Mouse (Mus musculus) neural tube, embryonic 12.5 days (tissue): ENCODE measurements around the gene Il4. TPM values are rescaled to one million over a fixed set of nuclear protein-coding genes. Genes with fewer than 3 reads are reported as not detected.

Experiments used
- ATAC-seq: fragments of 200-750 bp; cut with Nextera tagmentation; 2 replicates; pipeline ENCODE4 v1.8.0; 2017; ENCODE audit warnings: low read depth, mild to moderate bottlenecking, moderate TSS enrichment, moderate library complexity; ENCODE audit not compliant: low FRiP score
- H3K27ac ChIP-seq: fragments of 300-500 bp; sonication (generic); 2 replicates; pipeline ENCODE4 v1.5.1; 2016
- H3K27me3 ChIP-seq: fragments of 300-500 bp; sonication (generic); replicated peaks from 2 replicates; pipeline ENCODE4 v1.6.1; 2016; ENCODE audit warnings: mild to moderate bottlenecking
- H3K36me3 ChIP-seq: fragments of 300-500 bp; sonication (generic); 2 replicates; pipeline ENCODE4 v1.6.1; 2016; ENCODE audit warnings: mild to moderate bottlenecking
- H3K4me1 ChIP-seq: fragments of 300-500 bp; sonication (generic); 2 replicates; pipeline ENCODE4 v1.6.1; 2016
- H3K4me2 ChIP-seq: fragments of 300-500 bp; sonication (generic); replicated peaks from 2 replicates; pipeline ENCODE4 v1.6.1; 2016; ENCODE audit warnings: mild to moderate bottlenecking
- H3K4me3 ChIP-seq: fragments of 300-500 bp; sonication (generic); 2 replicates; pipeline ENCODE4 v1.5.1; 2016
- H3K9ac ChIP-seq: fragments of 300-500 bp; sonication (generic); 2 replicates; pipeline ENCODE4 v1.6.1; 2016; ENCODE audit warnings: mild to moderate bottlenecking
- H3K9me3 ChIP-seq: fragments of 300-500 bp; sonication (generic); 2 replicates; pipeline ENCODE4 v1.6.1; 2016; ENCODE audit warnings: mild to moderate bottlenecking
- WGBS: fragments of 180-500 bp; shearing (Covaris S2); methylation state at CpG from one replicate; pipeline ENCODE4 v1.1.7; 2016; 5-methylcytosine and 5-hydroxymethylcytosine counted together
- polyA plus RNA-seq: library from polyadenylated mRNA; unstranded; fragments of >200 nt; fragmentation: Nextera tagmentation; extraction: Ambion mirVana; gene quantifications from 2 replicates; pipeline ENCODE4 v1.2.1, GENCODE M21; 2016

Il4 gene
- polyA plus RNA-seq, 1 experiment from 2014 or later, result 3.4 TPM

GRCm38 (mm10) chr11:53621582-53622439, 3.3 kb upstream of the Il4 start:
- Histone ChIP-seq H3K36me3 (no peaks in the 10 kb centered on the region), H3K27ac (no peak overlapping the region), H3K4me3 (no peak overlapping the region), H3K4me1 (no peaks in the 10 kb centered on the region), H3K27me3 (no peaks in the 10 kb centered on the region), H3K4me2 (no peak overlapping the region), H3K9ac (no peak overlapping the region), H3K9me3 (no peaks in the 10 kb centered on the region)
- no peak for ATAC-seq
- WGBS, result 89% methylated on average over 11 of the region's 11 CpGs

GRCm38 (mm10) chr11:53620094-53620493, 1.6 kb upstream of the Il4 start:
- ATAC-seq, result no peak
- no peaks in the 10 kb centered on the region for H3K36me3 ChIP-seq
- H3K9me3 ChIP-seq, result no peaks in the 10 kb centered on the region
- no peaks in the 10 kb centered on the region for H3K4me1 ChIP-seq
- no peak overlapping the region for H3K4me3 ChIP-seq
- 91% methylated on average over 4 of the region's 4 CpGs for WGBS
- H3K4me2 ChIP-seq, result no peak overlapping the region
- H3K27ac ChIP-seq, result no peak overlapping the region
- no peaks in the 10 kb centered on the region for H3K27me3 ChIP-seq
- H3K9ac ChIP-seq, result no peak overlapping the region

- Histone ChIP-seq H3K4me2 (no peak overlapping the region), H3K4me1 (no peaks in the 10 kb centered on the region), H3K9me3 (no peaks in the 10 kb centered on the region), H3K4me3 (no peak overlapping the region), H3K27ac (no peak overlapping the region), H3K36me3 (no peaks in the 10 kb centered on the region), H3K9ac (no peak overlapping the region), H3K27me3 (no peaks in the 10 kb centered on the region)
- WGBS, result 73% methylated on average over 6 of the region's 6 CpGs
- ATAC-seq, result no peak
Observed at GRCm38 (mm10) chr11:53619428-53619827, 959 bp upstream of the Il4 start.

GRCm38 (mm10) chr11:53617562-53618109, 833 bp downstream of the Il4 start:
- H3K9ac ChIP-seq, result no peak overlapping the region
- no peak overlapping the region for H3K27ac ChIP-seq
- no peak for ATAC-seq
- no peak overlapping the region for H3K4me3 ChIP-seq
- WGBS, result 72% methylated on average over 4 of the region's 4 CpGs
- no peak overlapping the region for H3K4me2 ChIP-seq
- no peaks in the 10 kb centered on the region for H3K27me3 ChIP-seq
- no peaks in the 10 kb centered on the region for H3K9me3 ChIP-seq
- H3K36me3 ChIP-seq, result no peaks in the 10 kb centered on the region
- no peaks in the 10 kb centered on the region for H3K4me1 ChIP-seq

GRCm38 (mm10) chr11:53616748-53617558, 1.5 kb downstream of the Il4 start:
- no peak overlapping the region for H3K4me2 ChIP-seq
- H3K27me3 ChIP-seq, result no peaks in the 10 kb centered on the region
- no peaks in the 10 kb centered on the region for H3K4me1 ChIP-seq
- H3K27ac ChIP-seq, result no peak overlapping the region
- no peaks in the 10 kb centered on the region for H3K36me3 ChIP-seq
- 90% methylated on average over 8 of the region's 8 CpGs for WGBS
- no peaks in the 10 kb centered on the region for H3K9me3 ChIP-seq
- no peak for ATAC-seq
- H3K9ac ChIP-seq, result no peak overlapping the region
- H3K4me3 ChIP-seq, result no peak overlapping the region

- no peaks in the 10 kb centered on the region for H3K9me3 ChIP-seq
- H3K27me3 ChIP-seq, result no peaks in the 10 kb centered on the region
- H3K4me2 ChIP-seq, result no peak overlapping the region
- H3K36me3 ChIP-seq, result no peaks in the 10 kb centered on the region
- H3K9ac ChIP-seq, result no peak overlapping the region
- H3K4me3 ChIP-seq, result no peak overlapping the region
- no peaks in the 10 kb centered on the region for H3K4me1 ChIP-seq
- H3K27ac ChIP-seq, result no peak overlapping the region
- 96% methylated on average over 8 of the region's 8 CpGs for WGBS
- ATAC-seq, result no peak
Observed at GRCm38 (mm10) chr11:53615575-53615974, 2.9 kb downstream of the Il4 start.

- no peaks in the 10 kb centered on the region for H3K4me1 ChIP-seq
- H3K27me3 ChIP-seq, result no peaks in the 10 kb centered on the region
- H3K9me3 ChIP-seq, result no peaks in the 10 kb centered on the region
- no peak overlapping the region for H3K27ac ChIP-seq
- H3K9ac ChIP-seq, result no peak overlapping the region
- 75% methylated on average over 6 of the region's 6 CpGs for WGBS
- no peak for ATAC-seq
- H3K36me3 ChIP-seq, result no peaks in the 10 kb centered on the region
- no peak overlapping the region for H3K4me2 ChIP-seq
- H3K4me3 ChIP-seq, result no peak overlapping the region
Observed at GRCm38 (mm10) chr11:53615172-53615571, 3.3 kb downstream of the Il4 start.

GRCm38 (mm10) chr11:53609672-53610071, 8.8 kb downstream of the Il4 start:
- H3K4me2 ChIP-seq, result no peak overlapping the region
- H3K27ac ChIP-seq, result no peak overlapping the region
- no peaks in the 10 kb centered on the region for H3K36me3 ChIP-seq
- no peaks in the 10 kb centered on the region for H3K9me3 ChIP-seq
- WGBS, result 85% methylated on average over 3 of the region's 3 CpGs
- no peak overlapping the region for H3K4me3 ChIP-seq
- no peak overlapping the region for H3K9ac ChIP-seq
- H3K4me1 ChIP-seq, result no peaks in the 10 kb centered on the region
- H3K27me3 ChIP-seq, result no peaks in the 10 kb centered on the region
- ATAC-seq, result no peak

- 84% methylated on average over 6 of the region's 6 CpGs for WGBS
- Histone ChIP-seq H3K27ac (no peak overlapping the region), H3K4me1 (no peaks in the 10 kb centered on the region), H3K4me2 (no peak overlapping the region), H3K36me3 (no peaks in the 10 kb centered on the region), H3K9ac (no peak overlapping the region), H3K27me3 (no peaks in the 10 kb centered on the region), H3K4me3 (no peak overlapping the region), H3K9me3 (no peaks in the 10 kb centered on the region)
- ATAC-seq, result no peak
Observed at GRCm38 (mm10) chr11:53609231-53609630, 9.2 kb downstream of the Il4 start.

- Histone ChIP-seq H3K27ac (no peak overlapping the region), H3K36me3 (peaks cover 15% of the 10 kb centered on the region; the same call in 1 of the 2 replicates), H3K9me3 (no peaks in the 10 kb centered on the region), H3K27me3 (no peaks in the 10 kb centered on the region), H3K4me1 (no peaks in the 10 kb centered on the region), H3K4me3 (no peak overlapping the region), H3K4me2 (0 out of 2 replicates have a peak overlapping the region, but pooled peaks have one; percentile 4), H3K9ac (no peak overlapping the region)
- ATAC-seq, result no peak
- 11% methylated on average over 12 of the region's 12 CpGs for WGBS
Observed at GRCm38 (mm10) chr11:53605609-53606008, 12.9 kb downstream of the Il4 start.

GRCm38 (mm10) chr11:53604983-53605382, 13.5 kb downstream of the Il4 start:
- Histone ChIP-seq H3K27ac (no peak overlapping the region), H3K4me1 (no peaks in the 10 kb centered on the region), H3K9me3 (no peaks in the 10 kb centered on the region), H3K36me3 (peaks cover 20% of the 10 kb centered on the region; the same call in 1 of the 2 replicates), H3K27me3 (no peaks in the 10 kb centered on the region), H3K4me3 (no peak overlapping the region), H3K9ac (no peak overlapping the region), H3K4me2 (no peak overlapping the region)
- ATAC-seq, result no peak
- 89% methylated on average over 3 of the region's 3 CpGs for WGBS

- Histone ChIP-seq H3K27me3 (no peaks in the 10 kb centered on the region), H3K27ac (no peak overlapping the region), H3K4me3 (no peak overlapping the region), H3K4me2 (no peak overlapping the region), H3K9ac (no peak overlapping the region), H3K36me3 (peaks cover 81% of the 10 kb centered on the region), H3K9me3 (no peaks in the 10 kb centered on the region), H3K4me1 (no peaks in the 10 kb centered on the region)
- WGBS, result 94% methylated on average over 5 of the region's 5 CpGs
- ATAC-seq, result no peak
Observed at GRCm38 (mm10) chr11:53591116-53591515, 27.4 kb downstream of the Il4 start.
